Mouse (Mus musculus): ENCODE measurements around the gene Traf1.

DNA sequence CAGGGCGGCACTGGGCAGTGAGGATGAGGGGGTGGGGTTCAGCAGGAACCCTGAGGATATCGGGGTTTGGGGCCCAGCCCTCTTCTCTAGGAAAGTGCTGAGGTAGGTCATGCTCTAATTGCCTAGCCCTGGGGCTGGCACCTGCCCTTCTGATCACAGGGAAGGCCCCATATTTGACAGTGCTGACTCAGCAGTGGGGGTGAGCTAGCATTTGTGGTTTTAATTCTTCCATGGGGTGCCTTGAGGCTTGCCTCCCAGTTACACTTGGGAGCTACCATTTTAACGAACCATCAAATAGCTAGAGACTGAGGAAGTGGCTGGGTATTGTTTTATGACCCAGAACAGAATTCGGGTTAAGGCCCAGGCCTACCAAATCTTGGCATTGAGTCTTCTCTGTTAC lies 16.0 kb downstream of the Traf1 start:
- TF ChIP-seq CTCF (IDR thresholded peaks at IDR 0.05; ENCODE audit: borderline replicate concordance, extremely low read depth, insufficient read depth, insufficient read length) (no peak), POLR2A (IDR thresholded peaks at IDR 0.05; ENCODE audit: borderline replicate concordance, extremely low read depth, insufficient read depth, insufficient read length, poor library complexity, severe bottlenecking) (no peak)

Measured in brain, embryonic 14.5 days (tissue).